Mouse (Mus musculus): ENCODE measurements at regions not wholly inside any gene's neighbourhood (a gene's known extent, or its start where the extent isn't known, plus 50 kb on each side); places are given as distances from the start of the nearest gene placed in this dataset.

DNA sequence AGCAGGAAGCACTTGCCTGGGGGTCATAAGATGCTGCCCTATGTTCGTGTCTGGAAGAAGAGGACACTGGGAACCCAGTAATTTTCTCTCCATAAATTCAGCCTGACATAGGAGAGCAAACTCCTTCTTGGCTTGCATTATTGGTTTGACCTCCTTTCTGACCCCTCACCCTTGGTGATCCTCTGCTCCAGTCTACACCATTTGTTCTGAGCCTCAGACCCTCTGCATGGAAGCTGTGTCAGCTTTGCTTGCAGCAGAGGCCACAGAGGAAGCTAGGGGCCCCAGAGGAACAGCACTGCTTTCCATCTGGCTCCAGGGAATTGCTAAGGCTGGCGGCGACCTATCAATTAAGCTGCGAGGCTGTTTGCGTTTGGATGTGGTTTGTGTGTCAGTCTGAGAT is 102.7 kb upstream of the Cdc42ep3 start:
- TF ChIP-seq CTCF (conservative IDR thresholded peaks at IDR 0.05; ENCODE audit: insufficient read depth, insufficient read length, low read depth, low read length), result no peak
- TF ChIP-seq POLR2A (IDR thresholded peaks at IDR 0.05; ENCODE audit: low read depth, low read length), result no peak
